Mouse (Mus musculus) thymus, postnatal 4 days (tissue): ENCODE results near the gene Slc16a13.
"Not testable (repeated sequence)": the region's sequence is repeated elsewhere in the genome, so short reads cannot be mapped to it uniquely, and the experiment has no call there.

Experiments used
- DNase-seq: peaks from one replicate; pipeline ENCODE4 v3.0.0; 2021

Gene Slc16a13

DNA sequence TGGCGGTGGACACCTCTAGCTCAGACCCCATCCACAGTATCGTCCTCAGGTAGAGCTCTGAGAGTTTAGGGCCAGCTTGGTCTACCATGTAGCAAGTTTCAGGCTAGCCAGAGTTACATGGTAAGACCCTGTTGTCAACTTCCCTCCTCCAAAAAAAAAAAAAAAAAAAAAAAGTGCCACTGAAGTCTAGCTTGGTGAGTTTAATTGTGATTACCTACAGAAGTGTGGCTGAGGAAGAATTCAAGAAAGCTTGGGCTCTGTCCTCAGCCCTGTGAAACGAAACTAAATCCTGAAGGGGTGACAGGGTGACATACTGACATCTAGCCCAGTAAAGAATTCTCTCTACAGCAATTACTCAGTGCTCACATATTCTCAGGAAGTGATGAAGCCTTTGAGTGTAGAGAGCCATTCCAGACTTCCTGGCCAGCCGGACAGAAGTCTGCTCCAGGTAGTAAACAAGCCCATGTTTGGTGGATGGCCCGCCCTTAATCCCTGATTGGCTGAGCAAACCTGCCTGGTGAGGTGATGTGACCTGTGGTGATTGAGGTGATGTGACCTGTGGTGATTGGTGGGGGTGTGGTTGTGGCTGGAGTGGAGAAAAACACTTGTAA is 12.0 kb downstream of the Slc16a13 start:
- no peak for DNase-seq

DNA sequence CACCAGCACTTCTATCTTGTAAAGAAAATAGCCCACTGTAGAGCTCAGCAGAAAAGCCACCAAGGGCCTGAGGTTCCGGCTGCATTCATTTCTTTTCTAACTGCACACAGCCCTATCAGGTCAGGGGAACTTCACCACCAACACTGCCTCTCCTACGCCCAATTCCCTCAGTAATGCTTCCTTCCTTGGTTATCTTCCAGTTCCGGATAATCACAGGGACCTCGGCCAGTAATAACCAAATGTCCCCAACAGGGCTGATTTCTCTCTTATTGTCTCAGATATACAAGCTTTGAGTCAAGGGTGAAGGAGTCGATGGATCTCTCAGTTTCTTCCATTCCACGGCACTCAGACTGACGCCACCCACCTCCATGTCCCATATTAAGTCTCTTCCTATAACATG is 13.6 kb downstream of the Slc16a13 start:
- no peak for DNase-seq

DNA sequence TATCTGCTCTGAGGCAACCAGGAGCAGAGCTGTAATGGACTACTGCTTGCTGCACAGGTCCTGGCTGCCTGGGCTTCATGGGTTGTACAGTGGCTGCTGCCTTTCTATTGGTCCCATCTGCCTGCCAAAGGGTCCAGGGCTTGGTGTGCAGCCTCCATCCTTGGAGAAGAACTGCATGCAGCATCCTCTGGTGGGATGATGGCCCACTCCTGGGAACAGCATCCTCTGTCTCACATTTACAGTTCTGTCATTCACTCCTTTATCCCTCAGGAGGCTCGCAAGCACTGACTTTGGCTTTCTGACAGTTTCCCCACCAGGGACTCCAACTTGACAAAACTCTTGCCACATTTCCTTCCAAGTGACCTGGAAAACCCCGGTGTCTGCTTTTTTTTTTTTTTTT is 14.1 kb downstream of the Slc16a13 start:
- no peak for DNase-seq

DNA sequence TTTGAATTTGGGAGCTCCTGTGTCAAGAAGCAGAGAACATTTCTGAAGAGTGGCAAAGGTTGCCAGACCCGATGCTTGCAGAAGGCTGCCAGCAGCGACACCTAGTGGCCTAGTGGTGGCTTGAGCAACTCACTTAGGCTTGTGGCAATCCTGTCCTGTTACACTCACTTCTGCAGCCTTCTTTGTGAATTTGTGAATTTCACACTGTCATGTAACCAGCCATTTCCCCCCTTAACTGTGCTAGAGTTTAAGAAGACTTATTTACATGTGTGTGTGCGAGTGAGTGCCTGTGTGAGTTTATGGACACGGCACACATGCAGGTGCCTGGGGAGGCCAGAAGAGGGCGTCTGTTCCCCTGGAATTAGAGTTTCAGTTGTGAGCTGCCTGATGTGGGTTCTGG is 19.2 kb downstream of the Slc16a13 start:
- DNase-seq = peak; percentile 93

DNA sequence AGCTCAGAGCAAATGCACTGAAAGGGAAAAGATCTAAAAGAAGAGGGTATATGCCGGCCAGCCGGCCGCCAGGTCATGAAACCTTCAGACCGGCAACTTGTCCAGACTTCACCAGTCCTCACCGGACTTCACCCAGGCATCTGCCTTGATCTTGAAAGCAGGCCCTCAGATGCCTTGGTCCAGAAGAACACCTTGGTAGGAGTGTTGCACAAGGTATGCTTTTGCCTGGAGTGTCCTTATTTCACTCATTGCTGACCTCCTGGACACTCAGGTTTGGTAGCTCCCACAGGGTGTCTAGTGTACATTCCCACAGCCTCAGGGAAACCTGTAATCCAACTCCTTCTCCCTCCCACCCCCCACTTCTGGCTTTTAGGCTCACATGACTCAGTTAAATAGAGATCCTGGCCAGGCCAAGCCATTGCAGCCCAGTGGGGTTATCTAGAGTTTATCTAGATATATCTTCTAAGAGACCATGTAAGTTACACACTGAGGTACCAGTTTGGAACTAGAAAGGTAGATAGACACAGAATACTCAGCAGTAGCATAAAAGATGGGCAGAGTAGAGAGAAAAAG is 20.7 kb downstream of the Slc16a13 start:
- no peak for DNase-seq

DNA sequence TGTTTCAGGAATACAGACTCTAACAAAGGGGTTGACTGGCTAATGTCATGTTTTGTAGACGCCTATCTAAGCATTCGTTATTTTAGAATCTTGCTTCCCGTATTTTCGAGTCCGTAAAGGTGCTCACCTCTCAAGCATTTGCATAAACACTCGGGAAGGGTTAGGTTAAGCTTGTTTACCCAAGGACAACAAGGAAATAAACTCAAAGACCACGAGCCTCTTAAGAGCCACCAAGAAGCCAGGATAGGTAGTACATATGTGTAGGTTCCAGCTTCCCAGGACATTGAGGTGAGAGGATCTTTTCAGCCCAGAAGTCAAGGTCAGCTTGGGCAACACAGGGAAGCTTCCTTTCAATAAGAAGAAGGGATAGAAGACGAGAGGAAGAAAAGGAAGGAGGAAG is 21.8 kb downstream of the Slc16a13 start:
- DNase-seq = no peak

DNA sequence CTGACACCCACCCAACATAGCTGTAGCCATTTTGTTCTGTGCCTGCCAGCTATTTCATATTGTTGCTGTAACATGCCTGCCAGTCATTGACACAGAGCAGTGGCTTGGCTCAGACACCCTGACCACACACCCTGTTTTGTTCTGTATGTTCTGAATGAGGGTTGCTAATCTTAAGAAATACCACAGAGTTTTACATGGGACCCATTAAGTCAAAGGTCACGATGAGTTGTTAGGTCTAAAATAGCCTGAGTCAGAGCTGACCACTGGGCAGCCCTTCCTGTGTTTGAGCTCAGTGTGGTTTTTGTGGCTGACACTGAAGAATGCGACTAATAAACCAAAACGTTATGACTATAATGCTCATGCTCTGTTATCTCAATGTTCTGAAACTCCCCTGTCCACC is 22.5 kb downstream of the Slc16a13 start:
- DNase-seq = no peak

DNA sequence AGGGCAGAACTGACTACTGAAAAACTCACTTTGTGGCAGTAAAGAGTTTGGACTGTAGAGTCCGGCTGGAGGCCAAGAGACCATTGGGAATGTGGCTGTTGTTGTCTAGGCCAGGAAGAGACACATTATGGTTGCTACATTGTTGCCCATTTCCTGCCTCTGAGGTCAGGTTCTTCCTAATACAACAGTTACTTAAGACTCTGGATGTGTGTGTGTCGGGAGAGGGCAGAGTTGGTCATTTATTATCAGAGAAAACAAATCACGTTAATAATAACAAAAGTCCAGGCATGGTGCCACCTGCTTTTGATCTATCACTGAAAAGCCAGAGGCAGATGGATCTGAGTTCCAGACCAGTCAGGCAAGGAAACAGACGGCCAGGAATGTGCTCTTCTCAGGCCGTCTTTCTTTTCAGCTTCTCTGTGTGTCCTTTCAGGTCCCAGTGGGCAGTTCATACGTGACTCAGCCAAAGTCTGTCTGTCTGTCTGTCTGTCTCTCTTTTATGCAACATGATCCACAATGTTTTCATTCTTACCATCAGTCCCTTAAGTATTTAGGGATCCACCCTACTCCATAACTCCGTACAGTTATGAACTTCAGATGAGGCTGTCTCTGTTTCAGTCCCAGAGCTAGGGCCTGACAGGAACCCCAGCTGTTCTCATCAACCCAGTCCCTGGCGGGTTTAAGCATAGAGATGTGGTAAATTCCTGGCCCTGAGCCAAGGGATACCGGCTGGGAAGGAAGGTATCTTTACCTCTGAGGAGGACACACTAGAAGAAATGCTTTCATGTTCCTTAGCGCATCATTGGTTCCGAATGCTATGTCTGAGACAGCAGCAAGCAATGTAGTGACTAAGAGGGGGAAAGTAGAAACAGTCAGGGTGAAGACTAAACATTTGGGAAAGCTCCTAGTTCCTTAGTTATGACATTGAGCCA is 27.2 kb downstream of the Slc16a13 start:
- no peak for DNase-seq

DNA sequence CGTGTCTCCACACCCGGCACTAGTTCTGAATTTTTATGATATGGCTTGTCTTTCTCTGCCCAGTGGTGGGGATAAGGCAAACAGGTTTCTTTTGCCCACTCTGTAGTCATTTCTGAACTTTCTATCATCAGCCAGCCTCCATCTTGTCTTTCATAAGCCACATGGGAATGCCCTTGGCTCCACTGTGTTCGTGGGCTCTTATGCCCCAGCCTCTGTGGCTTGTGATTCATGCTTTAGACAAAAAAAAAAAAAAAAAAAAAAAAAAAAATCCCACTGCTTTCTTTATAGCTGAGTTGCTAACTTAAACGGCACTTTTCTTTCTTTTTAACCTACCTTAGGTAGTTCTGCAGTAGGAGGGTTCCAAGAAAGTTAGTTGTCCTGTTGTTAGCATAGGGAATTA is 28.7 kb downstream of the Slc16a13 start:
- no peak for DNase-seq

DNA sequence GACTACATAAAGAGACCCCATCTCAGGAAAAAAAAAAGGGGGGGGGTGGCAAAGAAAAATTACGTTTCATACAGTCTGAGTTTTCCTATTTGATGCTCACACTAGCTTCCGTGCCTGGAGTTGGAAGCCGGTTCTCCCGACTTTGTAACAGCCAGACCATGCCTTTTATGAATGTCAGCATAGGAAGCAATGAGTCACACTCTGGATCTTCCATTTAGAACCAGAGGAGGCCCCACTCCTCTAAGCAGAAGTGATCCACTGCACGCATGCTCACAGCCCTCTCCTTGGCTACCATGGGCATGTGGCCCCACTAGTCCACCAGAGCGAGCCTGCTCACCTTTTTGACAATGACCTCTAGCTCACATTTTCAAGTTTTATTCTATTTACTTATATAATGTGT is 29.7 kb downstream of the Slc16a13 start:
- no peak for DNase-seq

DNA sequence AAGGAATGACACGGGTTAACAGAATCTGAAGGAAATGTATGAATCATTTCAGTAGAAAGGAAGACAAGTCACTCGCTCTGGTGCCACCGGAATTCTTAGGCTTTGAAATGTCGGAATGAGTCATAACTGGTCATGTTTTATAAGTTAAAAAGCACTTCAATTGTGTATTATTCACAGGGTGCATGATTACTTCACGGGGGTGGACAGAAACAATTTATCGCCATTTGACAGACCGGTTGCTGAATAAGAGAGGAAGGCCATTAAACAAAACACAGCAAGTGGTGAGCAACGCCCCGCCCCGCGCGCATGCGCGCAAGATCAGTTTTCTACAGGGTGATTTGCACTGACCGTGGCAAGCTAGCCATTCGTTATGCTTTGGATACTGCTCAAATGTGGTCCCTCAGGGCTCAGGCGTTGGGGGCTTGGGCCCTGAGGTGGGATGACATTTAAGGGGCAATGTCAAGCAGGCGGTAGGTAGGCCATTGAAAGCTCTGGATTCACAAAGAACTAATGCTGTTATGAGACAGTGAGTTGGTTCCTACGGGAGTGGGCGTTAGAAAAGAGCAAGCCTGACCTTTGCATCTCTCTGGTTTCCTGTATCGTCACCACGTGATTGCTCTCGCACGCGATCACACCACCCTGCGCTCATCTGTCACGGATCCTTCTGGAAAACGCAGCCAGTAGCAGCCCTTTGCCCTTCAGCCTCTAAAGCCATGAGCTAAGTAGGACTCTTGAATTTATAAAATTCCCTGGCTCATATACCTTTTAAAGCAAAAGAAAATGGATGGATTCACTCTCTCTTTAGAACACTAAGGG is 31.3 kb downstream of the Slc16a13 start:
- DNase-seq = no peak

DNA sequence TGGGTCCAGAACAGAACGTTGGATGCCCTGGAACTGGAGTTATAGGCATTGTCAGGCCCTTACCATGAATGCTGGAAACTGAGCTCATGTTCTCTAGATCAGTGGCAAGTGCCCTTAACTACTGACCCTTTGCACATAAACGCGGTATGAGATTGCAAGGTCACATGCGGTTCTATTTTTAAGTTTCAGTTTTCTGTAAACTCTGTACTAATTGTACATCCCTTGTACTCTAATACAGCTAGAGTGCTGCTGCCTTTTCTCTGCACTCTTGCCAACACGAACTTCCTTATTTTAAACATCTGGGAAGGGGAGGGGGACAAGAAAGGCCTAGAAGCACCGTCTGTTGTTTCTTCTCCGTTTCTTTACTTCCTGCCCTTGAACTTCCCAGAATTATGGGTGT is 35.7 kb downstream of the Slc16a13 start:
- DNase-seq = no peak

DNA sequence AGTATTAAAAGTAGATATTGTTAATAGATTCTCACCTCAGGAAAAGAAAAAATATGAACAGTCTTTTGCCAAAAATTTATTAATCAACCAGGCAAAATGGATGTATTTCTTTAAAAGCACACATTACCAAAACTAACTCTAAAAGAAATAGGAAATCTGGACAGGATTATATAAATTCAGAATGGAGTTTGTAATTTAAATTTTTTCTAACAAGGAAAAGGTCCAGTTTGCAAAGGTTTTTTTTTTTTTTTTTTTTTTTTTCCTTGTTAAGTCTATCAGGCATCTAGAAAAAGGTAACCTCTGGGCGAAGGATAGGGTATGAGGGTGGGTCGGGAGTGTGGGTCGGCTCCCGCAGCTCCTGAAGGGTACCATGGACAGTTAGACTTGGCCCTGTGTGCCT is 40.4 kb downstream of the Slc16a13 start:
- DNase-seq = no peak

DNA sequence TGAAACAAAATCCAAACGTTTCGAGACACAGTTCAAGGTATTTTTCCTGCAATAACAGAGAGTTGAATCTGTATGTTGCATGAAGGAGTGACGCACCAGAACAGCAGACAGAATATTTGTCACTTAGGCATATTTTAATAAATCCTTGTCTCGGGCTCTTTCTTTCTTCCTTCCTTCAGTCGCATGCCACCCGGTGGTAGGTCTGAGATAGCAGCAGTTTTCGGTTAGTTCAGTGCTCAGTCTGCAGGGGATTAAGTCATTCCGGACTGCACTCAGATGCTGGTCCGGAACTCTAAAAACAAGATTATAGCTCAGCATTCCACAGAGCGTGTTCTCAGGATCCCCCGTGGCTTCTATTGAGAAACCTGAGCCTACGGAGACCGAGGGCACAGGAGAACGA is 41.5 kb downstream of the Slc16a13 start:
- peak; percentile 53 for DNase-seq

DNA sequence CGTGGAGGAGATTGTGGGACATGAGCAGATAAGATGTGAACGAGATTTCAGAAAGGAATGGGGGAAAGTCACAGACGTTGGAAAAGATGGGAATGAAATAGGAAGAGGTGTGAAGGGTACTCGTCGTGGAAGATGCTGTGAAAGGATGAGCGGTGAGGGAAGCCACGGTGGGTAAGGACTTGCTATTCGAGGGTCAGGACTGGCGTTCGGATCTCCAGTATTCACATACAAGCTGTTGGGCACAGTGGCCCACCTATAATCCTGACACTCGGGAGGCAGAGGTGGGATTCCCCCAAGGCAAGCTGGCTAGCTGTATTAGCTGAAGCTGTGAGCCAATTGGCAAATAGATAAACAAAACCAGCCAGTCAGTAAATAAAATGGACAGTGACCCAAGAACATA is 42.1 kb downstream of the Slc16a13 start:
- DNase-seq = no peak

DNA sequence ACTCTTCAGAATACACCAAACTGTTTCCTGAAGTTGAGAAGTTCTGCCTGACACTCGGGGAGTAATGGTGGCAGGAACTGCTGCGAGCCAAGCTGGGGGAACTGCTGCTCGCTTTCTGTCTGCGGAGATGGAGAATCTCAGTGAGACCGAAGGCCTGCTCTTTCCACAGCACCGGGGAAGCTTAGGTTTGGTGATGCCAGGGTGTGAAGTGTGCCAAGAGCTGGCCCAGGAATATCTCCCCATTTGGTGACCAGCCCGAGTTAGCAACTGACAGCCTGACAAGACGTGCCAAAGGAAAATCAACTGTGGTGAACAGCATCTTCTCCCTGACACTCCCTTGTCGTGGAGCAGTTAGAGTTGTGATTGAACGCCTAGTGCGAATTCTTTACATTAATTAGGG is 42.6 kb downstream of the Slc16a13 start:
- no peak for DNase-seq

DNA sequence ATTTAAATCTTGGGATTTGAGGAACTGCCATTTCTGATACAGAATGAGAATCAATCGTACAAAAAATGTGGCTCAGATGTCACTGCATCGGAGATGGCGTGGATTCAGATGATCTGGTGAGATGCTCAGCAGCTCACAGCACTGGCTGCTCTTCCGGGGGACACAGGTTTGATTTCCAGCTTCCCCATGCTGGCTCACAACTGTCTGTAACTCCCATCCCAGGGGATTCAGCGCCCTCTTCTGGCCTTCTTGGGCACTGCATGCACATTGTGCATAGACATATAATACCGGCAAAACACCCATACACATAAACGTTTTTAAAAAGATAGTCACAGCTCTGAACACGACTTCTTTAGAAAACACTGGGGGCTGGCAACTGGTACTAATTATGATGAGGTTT is 43.2 kb downstream of the Slc16a13 start:
- peak; percentile 62 for DNase-seq

DNA sequence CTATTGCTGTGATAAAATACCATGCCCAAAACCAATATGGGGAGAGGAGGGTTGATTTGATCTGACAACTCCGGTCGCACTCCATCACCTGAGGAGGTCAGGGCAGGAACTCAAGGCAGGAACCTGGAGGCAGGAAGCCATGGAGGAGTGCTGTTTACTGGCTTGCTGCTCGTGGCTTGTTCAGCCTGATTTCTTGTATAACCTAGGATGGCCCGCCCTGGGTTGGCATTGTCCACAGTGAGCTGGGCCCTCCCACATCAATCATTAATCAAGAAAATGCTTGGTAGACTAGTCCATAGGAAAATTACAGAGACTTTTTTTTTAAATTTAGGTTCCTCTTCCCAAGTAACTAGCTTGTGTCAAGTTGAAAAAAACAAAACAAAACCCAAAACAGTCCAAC is 46.4 kb downstream of the Slc16a13 start:
- DNase-seq = no peak

DNA sequence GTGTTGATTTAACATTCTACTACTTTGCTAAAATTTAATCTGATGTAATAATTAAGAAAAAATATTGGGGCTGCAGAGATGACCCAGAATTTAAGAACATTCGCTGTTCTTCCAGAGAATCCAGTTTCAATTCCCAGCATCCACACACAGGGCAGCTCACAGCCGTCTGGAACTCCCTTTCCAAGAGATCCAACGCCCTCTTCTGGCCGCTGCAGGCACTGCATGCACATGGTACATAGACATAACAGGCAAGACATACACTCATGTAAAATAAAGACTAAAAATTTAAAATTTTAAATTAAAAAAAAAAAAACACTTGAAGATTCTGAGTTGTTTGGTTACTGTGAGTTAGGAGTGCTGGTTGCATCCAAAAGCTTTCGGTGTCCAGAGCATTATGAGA is 48.6 kb downstream of the Slc16a13 start:
- peak; percentile 43 for DNase-seq

DNA sequence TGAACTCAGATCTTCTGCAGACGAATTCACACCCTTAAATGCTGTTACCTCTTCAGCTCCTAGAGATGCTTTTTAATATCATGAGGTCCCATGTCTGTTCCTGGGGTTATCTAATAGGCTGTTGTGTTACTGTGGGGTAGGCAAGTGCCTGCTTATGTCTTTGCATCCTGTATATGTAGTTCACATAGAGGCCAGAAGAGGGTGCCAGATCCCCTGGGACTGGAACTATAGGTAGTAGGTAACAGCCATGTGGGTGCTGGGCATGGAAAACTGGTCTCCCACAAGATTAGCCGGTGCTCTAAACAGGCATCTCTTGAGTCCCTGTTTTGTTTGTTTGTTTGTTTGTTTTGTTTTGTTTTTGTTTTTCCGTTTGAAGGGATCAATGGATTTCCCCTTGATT is 49.0 kb downstream of the Slc16a13 start:
- DNase-seq = peak; percentile 62

DNA sequence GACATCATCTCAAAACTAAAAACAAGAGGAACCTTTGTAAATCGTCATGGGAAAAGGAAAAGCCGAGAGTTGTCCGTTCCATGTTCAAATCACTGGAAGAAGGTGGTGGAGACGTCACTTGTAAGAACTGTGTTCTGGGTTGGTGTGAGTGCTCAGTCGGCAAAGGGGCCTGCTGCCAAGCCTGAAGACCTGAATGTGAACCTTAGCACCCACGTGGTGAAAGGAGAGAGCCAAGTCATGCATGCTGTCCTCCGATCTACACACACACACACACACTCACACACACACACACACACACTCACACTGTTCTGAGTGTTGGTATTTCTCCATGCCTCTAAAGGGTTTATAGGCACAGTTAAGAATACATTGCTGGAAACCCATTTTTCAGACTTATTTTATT is 49.7 kb downstream of the Slc16a13 start:
- DNase-seq = no peak

DNA sequence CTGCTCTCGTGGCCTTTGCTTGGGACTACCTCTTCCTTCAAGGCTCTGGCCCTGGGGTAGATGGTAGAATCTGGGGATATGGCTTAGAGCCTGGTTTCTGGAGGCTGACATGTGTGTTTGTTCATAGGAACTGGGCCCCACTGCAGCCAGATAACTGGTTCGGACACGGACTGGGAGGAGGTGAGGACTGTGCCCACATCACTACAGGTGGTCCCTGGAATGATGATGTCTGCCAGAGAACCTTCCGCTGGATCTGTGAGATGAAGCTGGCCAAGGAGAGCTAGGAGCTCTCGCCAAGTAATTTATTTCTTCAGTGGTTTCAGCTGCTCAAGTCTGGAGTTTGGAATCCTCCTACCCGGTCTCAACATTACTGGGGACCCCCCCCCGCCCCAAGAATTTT is 50.6 kb downstream of the Slc16a13 start:
- DNase-seq = no peak

DNA sequence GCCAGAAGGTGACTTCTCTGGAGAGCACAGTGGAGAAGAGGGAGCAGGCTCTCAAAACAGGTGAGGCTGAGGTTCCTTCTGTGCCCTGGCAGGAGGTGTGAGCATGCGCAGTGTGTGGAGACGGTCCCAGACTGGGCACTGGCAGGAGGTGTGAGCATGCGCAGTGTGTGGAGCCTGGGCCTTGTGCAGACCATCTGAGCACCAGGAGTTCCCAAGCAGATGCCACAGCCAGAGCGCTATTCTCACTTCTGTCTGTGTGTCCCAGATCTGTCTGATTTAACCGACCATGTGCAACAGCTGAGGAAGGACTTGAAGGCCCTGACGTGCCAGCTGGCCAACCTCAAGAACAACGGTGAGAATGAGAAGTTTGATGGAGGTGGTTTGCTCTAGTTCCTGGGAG is 51.4 kb downstream of the Slc16a13 start:
- DNase-seq = not testable (repeated sequence)
